In the genomic region with DNA sequence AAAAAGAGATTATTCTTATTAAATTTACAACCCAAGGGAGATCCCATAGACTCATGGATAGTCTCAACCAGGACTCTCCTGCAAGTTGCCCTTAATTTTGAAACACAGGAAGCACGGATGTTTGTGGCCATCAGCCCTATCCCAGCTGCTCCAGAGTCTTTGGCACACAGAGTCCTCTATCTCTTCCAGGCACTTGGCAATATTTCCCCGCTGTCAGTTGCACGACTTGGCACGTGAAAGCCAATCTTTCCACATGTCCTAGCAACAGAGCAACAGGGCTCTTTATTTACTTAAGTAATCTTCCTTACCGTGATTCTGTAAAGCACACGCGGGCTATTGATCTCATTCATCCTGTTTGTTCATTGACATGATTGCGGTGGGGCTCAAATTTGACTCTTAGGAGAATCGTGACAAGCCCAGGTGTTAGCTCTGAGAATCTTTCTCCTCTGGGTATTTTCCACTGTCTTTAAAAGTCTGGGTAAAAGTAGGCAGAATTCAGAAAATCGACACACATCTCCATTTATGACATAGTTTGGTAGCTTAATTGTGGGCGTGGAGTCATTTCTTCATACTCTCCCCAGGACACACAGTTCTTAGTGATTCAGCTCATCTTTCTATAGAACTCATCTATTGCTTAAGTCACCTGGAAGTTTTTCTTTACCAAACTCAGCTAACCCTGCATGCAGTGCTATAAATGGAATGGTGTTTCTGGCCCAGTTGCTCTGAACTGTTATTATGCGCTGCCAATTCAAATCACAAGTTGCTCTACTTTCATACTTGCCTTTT, we compare ENCODE assay signal across 12 mouse cellular contexts. TPM values are rescaled to one million over a fixed set of nuclear protein-coding genes. Genes with fewer than 3 reads are reported as not detected.
DNase-seq lines count a peak whose midpoint lies in the region; ATAC-seq and TF ChIP-seq lines count a peak whose summit lies in the region.
"Had no signal": no experiment of that assay in that cellular context is flagged by ENCODE, and none has a peak within 500 bp of the region (broad histone marks: within the 10 kb centered on the region; RNA-seq: fewer than 3 reads in every experiment).

No protein-coding gene starts in this region.

- no peaks in the 10 kb centered on the region for H3K36me3 ChIP-seq in forebrain, postnatal 0 days (ENCODE audit: insufficient read depth)
- H3K36me3 ChIP-seq in forebrain, embryonic 16.5 days (ENCODE audit: control insufficient read depth, insufficient read depth) = no peaks in the 10 kb centered on the region
- H3K36me3 ChIP-seq in midbrain, postnatal 0 days (ENCODE audit: insufficient read depth, low read length) = no peaks in the 10 kb centered on the region
- no peaks in the 10 kb centered on the region for H3K36me3 ChIP-seq in midbrain, embryonic 15.5 days (replicated peaks)

- DNase-seq in forebrain, postnatal 0 days = peak; percentile 55
- peak; percentile 76 for DNase-seq in midbrain, postnatal 0 days (ENCODE audit: low spot score)
- DNase-seq in heart, adult 8-10 months (ENCODE audit: low spot score) = peak; percentile 76
- DNase-seq in lung, postnatal 36 days = peak; percentile 81
- no peak for DNase-seq in cerebellum, adult 11 months
- DNase-seq in kidney, postnatal 36 days = no peak
- DNase-seq: kidney, adult 8-10 months; liver, postnatal 0 days; right cerebral cortex, postnatal 25 days had no signal

- no peak for ATAC-seq in forebrain, postnatal 0 days
- ATAC-seq in forebrain, embryonic 16.5 days = no peak
- no peak for ATAC-seq in midbrain, postnatal 0 days (ENCODE audit: low FRiP score)
- ATAC-seq in midbrain, embryonic 15.5 days (replicated peaks) = no peak
- ATAC-seq: liver, postnatal 0 days had no signal

- H3K4me1 ChIP-seq in forebrain, postnatal 0 days (ENCODE audit: insufficient read depth) = no peaks in the 10 kb centered on the region
- peaks cover 4% of the 10 kb centered on the region; the same call in 1 of the 2 replicates for H3K4me1 ChIP-seq in forebrain, embryonic 16.5 days (replicated peaks; ENCODE audit: control insufficient read depth, insufficient read depth, low read length)
- H3K4me1 ChIP-seq in midbrain, postnatal 0 days (ENCODE audit: insufficient read depth, low read length) = no peaks in the 10 kb centered on the region
- H3K4me1 ChIP-seq in midbrain, embryonic 15.5 days = no peaks in the 10 kb centered on the region

- TF ChIP-seq CTCF in forebrain, postnatal 0 days (IDR thresholded peaks at IDR 0.05; ENCODE audit: low read depth) = no peak
- TF ChIP-seq CTCF in midbrain, postnatal 0 days (IDR thresholded peaks at IDR 0.05) = no peak

- H3K27me3 ChIP-seq in forebrain, postnatal 0 days (ENCODE audit: insufficient read depth, low read length) = no peaks in the 10 kb centered on the region
- H3K27me3 ChIP-seq in forebrain, embryonic 16.5 days (replicated peaks; ENCODE audit: control insufficient read depth, insufficient read depth, low read length) = no peaks in the 10 kb centered on the region
- no peaks in the 10 kb centered on the region for H3K27me3 ChIP-seq in midbrain, postnatal 0 days (ENCODE audit: insufficient read depth, low read length)
- H3K27me3 ChIP-seq in midbrain, embryonic 15.5 days (replicated peaks) = no peaks in the 10 kb centered on the region

- H3K9ac ChIP-seq in forebrain, postnatal 0 days = no peak overlapping the region
- no peak overlapping the region for H3K9ac ChIP-seq in forebrain, embryonic 16.5 days (replicated peaks; ENCODE audit: low read depth, low read length)
- no peak overlapping the region for H3K9ac ChIP-seq in midbrain, postnatal 0 days (replicated peaks; ENCODE audit: low read length, poor library complexity, severe bottlenecking)
- H3K9ac ChIP-seq in midbrain, embryonic 15.5 days = no peak overlapping the region
- H3K9ac ChIP-seq: liver, postnatal 0 days had no signal

- H3K4me2 ChIP-seq in forebrain, postnatal 0 days (ENCODE audit: low read depth) = no peak overlapping the region
- no peak overlapping the region for H3K4me2 ChIP-seq in forebrain, embryonic 16.5 days (ENCODE audit: low read length)
- no peak overlapping the region for H3K4me2 ChIP-seq in midbrain, postnatal 0 days (ENCODE audit: low read depth, low read length, poor library complexity, severe bottlenecking)
- no peak overlapping the region for H3K4me2 ChIP-seq in midbrain, embryonic 15.5 days

- H3K27ac ChIP-seq in forebrain, postnatal 0 days (ENCODE audit: low read depth, low read length) = no peak overlapping the region
- no peak overlapping the region for H3K27ac ChIP-seq in forebrain, embryonic 16.5 days (ENCODE audit: low read length)
- no peak overlapping the region for H3K27ac ChIP-seq in midbrain, postnatal 0 days (ENCODE audit: low read depth, low read length)
- H3K27ac ChIP-seq in midbrain, embryonic 15.5 days = no peak overlapping the region

- H3K4me3 ChIP-seq in forebrain, postnatal 0 days (ENCODE audit: low read depth, low read length) = no peak overlapping the region
- no peak overlapping the region for H3K4me3 ChIP-seq in forebrain, embryonic 16.5 days (replicated peaks; ENCODE audit: low read length)
- H3K4me3 ChIP-seq in midbrain, postnatal 0 days (ENCODE audit: low read depth, low read length) = no peak overlapping the region
- H3K4me3 ChIP-seq in midbrain, embryonic 15.5 days = no peak overlapping the region
- H3K4me3 ChIP-seq: myocyte had no signal

- H3K9me3 ChIP-seq in forebrain, postnatal 0 days (ENCODE audit: low read length) = no peaks in the 10 kb centered on the region
- no peaks in the 10 kb centered on the region for H3K9me3 ChIP-seq in forebrain, embryonic 16.5 days (ENCODE audit: control insufficient read depth, low read length)
- no peaks in the 10 kb centered on the region for H3K9me3 ChIP-seq in midbrain, postnatal 0 days (ENCODE audit: low read length)
- no peaks in the 10 kb centered on the region for H3K9me3 ChIP-seq in midbrain, embryonic 15.5 days

- 52% methylated on average over 12 of the region's 12 CpGs for WGBS in forebrain, postnatal 0 days
- WGBS in forebrain, embryonic 16.5 days = 63% methylated on average over 12 of the region's 12 CpGs
- WGBS in midbrain, postnatal 0 days = 74% methylated on average over 12 of the region's 12 CpGs
- WGBS in midbrain, embryonic 15.5 days = 73% methylated on average over 12 of the region's 12 CpGs

RNA-seq across cellular contexts. Expression of a gene that starts 13.6 kb away (rescaled TPM):
- total RNA-seq in forebrain, postnatal 0 days (2014; rRNA removed) = 2.5 and 8.5 TPM in 2 replicates
- 4.9 and 5.6 TPM in 2 replicates for polyA plus RNA-seq in forebrain, postnatal 0 days (2015; fragmentation: Nextera tagmentation; extraction: Ambion mirVana)
- 3.0 and 4.1 TPM in 2 replicates for polyA plus RNA-seq in forebrain, embryonic 16.5 days (2015; fragmentation: Nextera tagmentation; extraction: Ambion mirVana)
- 6.0 and 12.0 TPM in 2 replicates for total RNA-seq in midbrain, postnatal 0 days (2014; rRNA removed)
- 7.6 and 8.4 TPM in 2 replicates for polyA plus RNA-seq in midbrain, postnatal 0 days (2015; fragmentation: Nextera tagmentation; extraction: Ambion mirVana)
- polyA plus RNA-seq in midbrain, embryonic 15.5 days (2015; fragmentation: Nextera tagmentation; extraction: Ambion mirVana) = 6.9 TPM in 2 replicates
- total RNA-seq in heart, adult 8-10 months (2022) = 10 to 100 TPM in 3 of 4 experiments, 1 to 10 TPM in 1; 8.3 to 11.7 (median 10.6) TPM

Comparison
In these comparisons a context has a peak if more than half of its experiments do, and no peak if none do; other contexts are left out.
1. DNase-seq: peak in forebrain, postnatal 0 days (single experiment), midbrain, postnatal 0 days (single experiment), heart, adult 8-10 months (single experiment) and lung, postnatal 36 days (single experiment); none in cerebellum, adult 11 months (single experiment) and kidney, postnatal 36 days (0 of 2).